Mouse (Mus musculus): ENCODE measurements around the gene Olfr1107. TPM values are rescaled to one million over a fixed set of nuclear protein-coding genes. Genes with fewer than 3 reads are reported as not detected.

Olfr1107 gene
- polyA plus RNA-seq (2012; rRNA removed): not detected in 2 replicates

DNA sequence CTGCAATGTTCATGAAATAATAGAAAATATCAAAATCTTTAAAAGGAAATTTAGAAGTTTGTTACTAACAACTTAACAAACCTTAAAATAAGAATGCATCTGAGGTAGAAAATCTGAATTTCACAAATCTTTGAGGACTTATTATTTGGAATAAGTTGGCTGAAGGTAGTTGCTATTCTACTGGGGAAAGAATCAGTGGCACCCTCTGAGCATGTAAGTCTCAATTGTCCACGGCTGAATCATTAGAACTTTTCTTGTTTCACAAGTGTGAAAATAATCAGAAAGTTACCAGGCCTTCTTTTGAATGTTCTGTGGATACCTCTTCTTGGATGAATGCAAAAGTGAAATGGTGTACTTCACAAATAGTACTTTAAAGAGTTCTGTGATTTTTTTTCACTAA, at the start of gene Olfr1107:
Gene Olfr1107 (minus strand): TSS at position 101 of the 400 bp plus-strand sequence.
- DNase-seq (ENCODE audit: low read depth): no peak

DNA sequence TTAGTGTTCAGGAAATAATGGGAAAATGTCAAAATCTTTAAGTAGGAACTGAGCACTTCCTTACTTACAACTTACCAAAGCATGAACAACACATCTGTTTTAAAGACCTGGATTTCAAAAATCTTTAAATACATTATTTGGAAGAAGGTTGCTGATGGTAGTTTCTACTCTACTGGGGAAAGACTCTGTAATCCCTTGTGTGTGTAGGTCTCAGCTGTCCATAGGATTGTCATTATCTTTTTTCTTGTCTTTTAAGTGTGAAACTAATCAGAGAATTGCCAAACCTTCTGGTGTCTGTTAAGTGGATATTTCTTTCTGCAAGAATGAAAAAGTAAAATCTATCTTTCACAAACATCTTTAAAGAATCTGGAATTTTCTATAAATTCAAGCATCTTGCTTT, 38.9 kb upstream of the Olfr1107 start, which contains the start of gene Olfr259:
Gene Olfr259 (minus strand): TSS at position 101 of the 400 bp plus-strand sequence.
- no peak for DNase-seq (ENCODE audit: low read depth)

DNA sequence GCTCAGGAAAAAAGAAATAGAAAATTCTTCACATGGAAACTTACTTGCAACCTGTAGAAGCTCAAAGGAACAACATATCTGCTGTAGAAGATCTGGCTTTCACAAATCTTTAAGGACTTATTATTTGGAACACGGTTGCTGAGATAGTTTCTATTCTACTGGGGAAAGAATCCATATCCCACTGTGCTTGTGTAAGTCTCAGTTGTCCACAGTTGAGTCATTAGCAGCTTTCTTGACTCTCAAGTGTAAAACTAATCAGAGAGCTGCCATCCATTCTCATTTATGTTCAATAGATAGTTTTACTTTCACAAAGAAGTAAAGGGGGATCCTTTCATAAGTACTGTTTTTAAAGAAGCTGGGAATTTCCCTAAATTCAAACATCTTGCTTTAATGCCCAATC, 20.3 kb upstream of the Olfr1107 start, which contains the start of gene Olfr1109:
Gene Olfr1109 (minus strand): TSS at position 101 of the 400 bp plus-strand sequence.
- DNase-seq (ENCODE audit: low read depth): no peak

DNA sequence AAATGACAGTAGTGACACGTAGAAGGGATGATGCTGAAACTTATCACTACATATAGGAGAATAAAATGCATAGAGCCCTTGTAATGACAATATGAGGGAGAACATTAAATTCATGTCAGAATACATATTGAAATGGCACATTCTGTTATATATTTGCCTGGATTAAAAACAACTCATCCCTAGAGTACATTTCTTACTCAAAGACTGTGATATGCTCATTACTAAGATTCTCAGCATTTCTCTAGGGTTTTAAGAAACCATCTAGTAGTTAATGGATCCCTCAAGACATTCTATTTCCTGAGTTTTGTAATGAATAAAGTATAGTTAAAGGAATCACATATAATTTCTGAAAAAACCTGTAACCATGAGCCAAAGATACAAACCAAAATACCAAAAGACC, 23.4 kb downstream of the Olfr1107 start, which contains the start of gene Olfr1106:
Gene Olfr1106 (minus strand): TSS at position 101 of the 400 bp plus-strand sequence.
- no peak for DNase-seq (ENCODE audit: low read depth)

DNA sequence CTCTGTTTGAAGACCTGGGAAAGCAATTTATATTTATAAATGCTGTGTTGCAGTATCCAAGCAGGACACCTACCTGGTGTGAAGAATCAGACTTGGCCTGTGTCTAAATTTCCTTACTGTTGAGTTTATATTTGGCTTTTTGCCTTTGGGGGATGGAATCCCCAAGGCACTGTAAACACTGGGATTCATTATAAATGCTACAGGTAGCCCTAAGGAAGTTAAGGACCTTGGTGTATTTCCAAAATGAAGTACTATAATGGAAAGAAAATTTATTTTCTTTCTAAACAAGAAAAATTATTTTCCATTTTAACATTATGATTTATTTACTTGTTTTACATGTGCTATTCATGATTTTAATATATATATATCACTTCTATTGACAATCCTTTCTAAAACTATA, 39.2 kb downstream of the Olfr1107 start, which contains the start of gene Olfr1105:
Gene Olfr1105 (minus strand): TSS at position 101 of the 400 bp plus-strand sequence.
- DNase-seq (ENCODE audit: low read depth): no peak

DNA sequence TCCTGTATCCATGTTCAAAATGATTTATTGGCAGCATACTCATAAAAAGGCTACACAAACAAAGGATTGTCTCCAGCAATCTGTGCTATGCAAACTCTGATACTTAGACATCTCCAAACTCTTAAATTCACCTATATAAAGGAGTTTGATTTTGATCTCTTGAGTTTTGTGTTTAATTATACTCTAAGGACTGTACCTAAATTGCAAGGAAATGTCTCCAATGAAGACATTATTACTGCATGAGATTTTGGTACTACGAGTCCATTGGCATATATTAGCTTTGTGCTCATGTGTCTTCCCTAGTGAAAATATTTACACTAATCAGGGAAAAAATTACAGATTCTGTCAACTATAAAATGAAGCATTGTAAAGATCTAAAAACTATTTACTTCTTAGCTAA, 48.6 kb downstream of the Olfr1107 start, which contains the start of gene Olfr1104:
Gene Olfr1104 (minus strand): TSS at position 101 of the 400 bp plus-strand sequence.
- no peak for DNase-seq (ENCODE audit: low read depth)

Other genes with a start within 250 kb of the Olfr1107 start
- gene Olfr1095, start 224.1 kb downstream of the Olfr1107 start, polyA plus RNA-seq (2012; rRNA removed): not detected in 2 replicates
- gene Gm13723, start 201.0 kb downstream of the Olfr1107 start, polyA plus RNA-seq (2012; rRNA removed): not detected in 2 replicates
- gene Olfr1097, start 183.6 kb downstream of the Olfr1107 start, polyA plus RNA-seq (2012; rRNA removed): not detected in 2 replicates
- not detected in 2 replicates for gene Olfr1098, start 151.3 kb downstream of the Olfr1107 start, polyA plus RNA-seq (2012; rRNA removed)
- not detected in 2 replicates for gene Olfr1099, start 115.1 kb downstream of the Olfr1107 start, polyA plus RNA-seq (2012; rRNA removed)
- gene Olfr1100, start 95.9 kb downstream of the Olfr1107 start, polyA plus RNA-seq (2012; rRNA removed): not detected in 2 replicates
- not detected in 2 replicates for gene Olfr1101, start 84.6 kb downstream of the Olfr1107 start, polyA plus RNA-seq (2012; rRNA removed)
- gene Olfr1102, start 77.4 kb downstream of the Olfr1107 start, polyA plus RNA-seq (2012; rRNA removed): not detected in 2 replicates
- gene Olfr1104, start 48.7 kb downstream of the Olfr1107 start, polyA plus RNA-seq (2012; rRNA removed): not detected in 2 replicates
- gene Olfr1105, start 39.3 kb downstream of the Olfr1107 start, polyA plus RNA-seq (2012; rRNA removed): not detected in 2 replicates
- not detected in 2 replicates for gene Olfr1106, start 23.5 kb downstream of the Olfr1107 start, polyA plus RNA-seq (2012; rRNA removed)
- not detected in 2 replicates for gene Olfr1109, start 20.2 kb upstream of the Olfr1107 start, polyA plus RNA-seq (2012; rRNA removed)
- gene Olfr259, start 38.8 kb upstream of the Olfr1107 start, polyA plus RNA-seq (2012; rRNA removed): not detected in 2 replicates
- gene Olfr1110, start 64.5 kb upstream of the Olfr1107 start, polyA plus RNA-seq (2012; rRNA removed): not detected in 2 replicates
- gene Olfr1111, start 76.8 kb upstream of the Olfr1107 start, polyA plus RNA-seq (2012; rRNA removed): not detected in 2 replicates
- not detected in 2 replicates for gene Olfr1112, start 112.0 kb upstream of the Olfr1107 start, polyA plus RNA-seq (2012; rRNA removed)
- gene Olfr1113, start 133.2 kb upstream of the Olfr1107 start, polyA plus RNA-seq (2012; rRNA removed): not detected in 2 replicates
- not detected in 2 replicates for gene Olfr1115, start 172.2 kb upstream of the Olfr1107 start, polyA plus RNA-seq (2012; rRNA removed)
- not detected in 2 replicates for gene Olfr1116, start 191.7 kb upstream of the Olfr1107 start, polyA plus RNA-seq (2012; rRNA removed)
- not detected in 2 replicates for gene Olfr1118, start 231.8 kb upstream of the Olfr1107 start, polyA plus RNA-seq (2012; rRNA removed)